Mouse (Mus musculus): ENCODE data around the gene Brf1. TPM values are rescaled to one million over a fixed set of nuclear protein-coding genes. Genes with fewer than 3 reads are reported as not detected.

The Brf1 gene
- polyA plus RNA-seq, 1 experiment from 2014 or later, result 53.8 TPM

DNA sequence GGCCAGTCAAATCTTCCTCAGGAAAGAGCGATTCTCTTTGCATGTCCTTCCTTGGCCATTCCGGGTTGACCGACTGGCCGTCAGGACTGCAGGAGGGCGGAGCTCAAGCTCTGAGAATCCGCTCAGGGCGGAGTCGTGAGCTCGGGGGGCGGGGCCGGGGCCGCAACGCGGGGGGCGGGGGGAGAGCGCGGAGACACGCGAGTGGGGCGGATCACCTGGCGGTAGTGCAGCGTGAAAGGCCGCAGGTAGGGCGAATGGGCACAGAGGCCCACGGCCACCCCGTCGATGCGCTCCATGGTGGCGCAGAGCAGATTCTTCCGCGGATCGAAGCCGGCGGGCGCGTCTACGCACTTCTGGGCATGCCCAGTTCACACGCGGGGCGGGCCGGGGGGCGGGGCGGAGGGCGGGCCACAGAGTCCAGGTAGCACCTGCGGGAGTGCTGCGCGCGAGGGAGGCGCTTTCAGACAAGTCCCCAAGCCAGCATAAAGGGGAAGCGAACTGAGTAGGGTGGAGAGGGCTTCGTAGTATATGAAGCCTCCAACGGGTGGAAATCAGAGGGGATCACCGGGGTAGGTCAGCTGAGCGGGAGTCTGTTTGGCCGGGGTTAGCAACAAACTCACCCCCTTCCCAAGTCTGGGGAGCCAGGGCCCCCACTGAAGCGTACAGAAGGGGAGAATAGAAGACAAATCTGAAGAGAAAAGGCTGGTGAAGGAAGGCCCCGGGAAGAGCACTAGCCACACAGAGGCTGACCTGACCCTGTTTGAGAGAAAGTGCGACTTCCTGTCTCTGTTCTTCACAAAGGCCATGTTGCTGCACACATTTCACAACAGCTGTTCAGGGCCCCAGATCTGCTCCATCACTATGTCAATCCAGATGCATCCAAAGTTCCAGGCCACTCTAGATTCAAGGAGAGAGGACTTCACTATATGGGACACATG lies 58.5 kb downstream of the Brf1 start, which contains the start of gene Nudt14:
TSS of gene Nudt14 (minus strand) at position 349 of the 938 bp plus-strand sequence.
- no peaks in the 10 kb centered on the region for H3K27me3 ChIP-seq (replicated peaks; ENCODE audit: control insufficient read depth, insufficient read depth, low read length)
- peaks cover 13% of the 10 kb centered on the region for H3K4me1 ChIP-seq (replicated peaks; ENCODE audit: control insufficient read depth, insufficient read depth, low read length)
- 1% methylated on average over 56 of the region's 58 CpGs for WGBS

DNA sequence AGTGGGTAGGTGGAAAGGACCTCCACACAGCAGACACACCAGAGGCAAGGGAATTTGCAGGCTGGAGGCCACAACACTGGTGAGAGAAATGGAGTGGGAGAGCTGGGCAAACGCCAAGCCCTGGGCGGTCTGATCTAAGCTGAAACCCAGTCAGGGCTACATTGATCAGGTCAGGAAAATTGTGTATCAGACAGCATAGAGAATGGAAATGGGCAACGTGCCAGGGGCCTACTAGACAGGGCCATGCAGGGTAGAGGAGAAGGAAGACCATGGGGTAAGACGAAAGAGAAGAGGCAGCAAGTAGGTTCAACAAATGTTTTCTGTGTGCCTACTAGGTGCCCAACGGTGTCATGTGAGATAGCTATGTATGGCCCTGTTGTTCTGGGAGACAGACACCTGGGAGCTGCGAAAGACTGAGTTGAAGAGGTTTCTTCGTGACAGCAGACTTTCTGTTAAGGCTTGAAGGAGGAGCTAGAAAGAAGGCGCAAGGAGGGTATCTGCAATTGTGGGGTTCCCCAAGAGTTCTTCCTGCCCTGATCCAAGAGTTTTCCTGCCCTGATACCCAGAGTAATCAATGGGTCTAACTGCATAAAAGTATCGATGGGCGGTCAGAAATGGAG lies 59.2 kb downstream of the Brf1 start:
- Histone ChIP-seq H3K36me3 (ENCODE audit: control insufficient read depth, insufficient read depth, low read length) (no peaks in the 10 kb centered on the region), H3K4me2 (ENCODE audit: low read length) (peak overlapping the region; percentile 75), H3K4me3 (ENCODE audit: low read depth, low read length) (peak overlapping the region; percentile 74), H3K4me1 (replicated peaks; ENCODE audit: control insufficient read depth, insufficient read depth, low read length) (peaks cover 13% of the 10 kb centered on the region), H3K27me3 (replicated peaks; ENCODE audit: control insufficient read depth, insufficient read depth, low read length) (no peaks in the 10 kb centered on the region), H3K9me3 (ENCODE audit: control insufficient read depth, low read length) (no peaks in the 10 kb centered on the region), H3K9ac (ENCODE audit: low read length) (peak overlapping the region; percentile 60), H3K27ac (ENCODE audit: low read depth) (peak overlapping the region; percentile 79; the same call in 1 of the 2 replicates)
- ATAC-seq (replicated peaks; ENCODE audit: low FRiP score, low TSS enrichment, low read depth) (no peak; the same call in 1 of the 2 replicates), DNase-seq (ENCODE audit: low spot score) (no peak)
- 41% methylated on average over 10 of the region's 10 CpGs for WGBS

More for the DNA sequence above, 58.5 kb downstream of the Brf1 start, which contains the start of gene Nudt14:
- Histone ChIP-seq H3K9ac (ENCODE audit: low read length) (peak within 1 kb of the TSS; percentile 60), H3K36me3 (ENCODE audit: control insufficient read depth, insufficient read depth, low read length) (no peaks in the 10 kb centered on the region), H3K4me2 (ENCODE audit: low read length) (peak within 1 kb of the TSS; percentile 75), H3K27ac (ENCODE audit: low read depth) (peak within 1 kb of the TSS; percentile 79), H3K4me3 (ENCODE audit: low read depth, low read length) (peak within 1 kb of the TSS; percentile 74), H3K9me3 (ENCODE audit: control insufficient read depth, low read length) (no peaks in the 10 kb centered on the region)
- ATAC-seq (replicated peaks; ENCODE audit: low FRiP score, low TSS enrichment, low read depth), result peak; percentile 80
- DNase-seq (ENCODE audit: low spot score), result peak; percentile 90

DNA sequence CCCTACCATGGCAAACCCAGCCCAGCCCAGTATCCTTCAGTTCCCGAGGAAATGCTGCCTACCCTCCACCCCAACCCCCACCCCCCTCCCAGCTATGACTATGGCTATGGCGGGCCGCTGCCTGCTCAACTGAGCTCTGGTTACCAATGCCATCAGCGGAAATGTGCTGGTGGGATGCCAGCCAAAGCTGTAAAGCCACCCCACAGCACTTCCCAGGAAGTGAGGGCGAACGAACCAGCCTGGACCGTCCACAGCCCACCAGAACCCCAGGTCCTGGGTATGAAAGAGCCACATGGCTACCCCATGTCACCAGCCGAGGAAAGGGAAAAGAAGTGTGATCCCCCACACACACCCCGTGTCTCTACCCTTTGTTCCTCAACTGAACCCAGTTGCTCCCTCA lies 59.8 kb downstream of the Brf1 start:
- H3K4me3 ChIP-seq (ENCODE audit: low read depth, low read length), result no peak overlapping the region
- WGBS, result 79% methylated on average over 9 of the region's 9 CpGs
- no peak overlapping the region for H3K9ac ChIP-seq (ENCODE audit: low read length)

DNA sequence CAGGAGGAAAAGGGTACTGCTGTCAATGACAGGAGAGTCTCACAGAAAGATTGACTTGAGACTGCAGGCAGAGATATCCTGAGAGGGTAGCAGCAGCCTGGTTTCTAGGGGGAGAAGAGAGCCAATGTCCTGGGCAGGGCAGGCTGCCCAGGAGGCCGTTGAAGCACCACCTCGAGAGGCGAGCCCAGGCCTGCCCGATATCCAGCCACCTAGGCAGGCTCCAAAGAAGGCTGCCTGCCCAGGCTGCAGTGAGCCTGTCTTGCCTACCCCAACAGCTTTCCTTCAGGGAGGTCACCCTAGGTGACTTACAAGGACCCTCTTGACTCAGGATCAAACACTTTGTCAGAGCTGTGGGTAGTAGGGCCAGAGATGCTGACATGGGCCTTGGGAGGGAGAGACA lies 60.3 kb downstream of the Brf1 start:
- Histone ChIP-seq H3K27ac (ENCODE audit: low read depth) (no peak overlapping the region), H3K36me3 (ENCODE audit: control insufficient read depth, insufficient read depth, low read length) (no peaks in the 10 kb centered on the region), H3K27me3 (replicated peaks; ENCODE audit: control insufficient read depth, insufficient read depth, low read length) (no peaks in the 10 kb centered on the region), H3K9ac (ENCODE audit: low read length) (no peak overlapping the region), H3K4me2 (ENCODE audit: low read length) (no peak overlapping the region), H3K4me1 (replicated peaks; ENCODE audit: control insufficient read depth, insufficient read depth, low read length) (peaks cover 13% of the 10 kb centered on the region), H3K9me3 (ENCODE audit: control insufficient read depth, low read length) (no peaks in the 10 kb centered on the region), H3K4me3 (ENCODE audit: low read depth, low read length) (no peak overlapping the region)
- 87% methylated on average over 4 of the region's 4 CpGs for WGBS
- DNase-seq (ENCODE audit: low spot score) (no peak), ATAC-seq (replicated peaks; ENCODE audit: low FRiP score, low TSS enrichment, low read depth) (no peak)

More for the DNA sequence above, 59.8 kb downstream of the Brf1 start:
- ATAC-seq (replicated peaks; ENCODE audit: low FRiP score, low TSS enrichment, low read depth) (no peak), DNase-seq (ENCODE audit: low spot score) (no peak)
- Histone ChIP-seq H3K27ac (ENCODE audit: low read depth) (no peak overlapping the region), H3K4me1 (replicated peaks; ENCODE audit: control insufficient read depth, insufficient read depth, low read length) (peaks cover 13% of the 10 kb centered on the region), H3K4me2 (ENCODE audit: low read length) (peak overlapping the region; percentile 75; the same call in 1 of the 2 replicates), H3K27me3 (replicated peaks; ENCODE audit: control insufficient read depth, insufficient read depth, low read length) (no peaks in the 10 kb centered on the region), H3K9me3 (ENCODE audit: control insufficient read depth, low read length) (no peaks in the 10 kb centered on the region), H3K36me3 (ENCODE audit: control insufficient read depth, insufficient read depth, low read length) (no peaks in the 10 kb centered on the region)

DNA sequence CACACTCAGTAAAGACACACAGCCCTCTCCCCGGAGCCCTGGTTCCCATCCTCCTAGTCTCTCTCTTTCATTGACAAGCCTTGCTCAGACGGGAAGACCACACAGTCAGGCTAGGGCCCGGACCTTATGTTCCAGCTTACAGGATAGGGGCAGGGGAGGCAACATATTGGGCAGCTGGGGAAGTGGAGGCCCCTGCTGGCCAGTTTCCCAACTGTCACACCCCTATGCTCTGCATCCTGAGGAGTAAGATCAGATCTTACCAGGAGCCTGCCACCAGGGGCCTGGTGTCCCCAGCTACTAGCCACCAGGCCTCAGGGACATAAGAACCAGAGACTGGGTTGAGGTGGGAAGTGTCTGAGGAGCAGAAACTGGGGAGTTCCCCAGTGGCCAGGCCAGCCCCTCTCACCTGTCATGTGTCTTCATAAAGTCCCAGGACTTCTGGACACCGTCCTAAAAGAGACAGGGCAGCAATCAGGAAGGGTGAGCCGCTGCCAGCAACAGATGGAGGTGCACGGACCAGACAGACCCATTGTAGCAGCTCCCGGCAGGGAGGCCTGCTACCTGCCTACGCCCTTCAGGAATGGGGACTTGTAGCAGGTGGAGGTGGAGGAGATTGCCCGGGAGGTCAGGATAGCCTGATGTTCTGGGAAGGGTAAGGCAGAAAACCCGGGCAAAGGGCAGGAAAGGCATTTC lies 61.5 kb downstream of the Brf1 start:
- WGBS, result 54% methylated on average over 10 of the region's 10 CpGs
- DNase-seq (ENCODE audit: low spot score), result no peak
- Histone ChIP-seq H3K27me3 (replicated peaks; ENCODE audit: control insufficient read depth, insufficient read depth, low read length) (no peaks in the 10 kb centered on the region), H3K4me3 (ENCODE audit: low read depth, low read length) (no peak overlapping the region), H3K27ac (ENCODE audit: low read depth) (no peak overlapping the region), H3K36me3 (ENCODE audit: control insufficient read depth, insufficient read depth, low read length) (no peaks in the 10 kb centered on the region), H3K4me2 (ENCODE audit: low read length) (no peak overlapping the region), H3K9me3 (ENCODE audit: control insufficient read depth, low read length) (no peaks in the 10 kb centered on the region), H3K9ac (ENCODE audit: low read length) (no peak overlapping the region), H3K4me1 (replicated peaks; ENCODE audit: control insufficient read depth, insufficient read depth, low read length) (peaks cover 13% of the 10 kb centered on the region)
- no peak for ATAC-seq (replicated peaks; ENCODE audit: low FRiP score, low TSS enrichment, low read depth)

DNA sequence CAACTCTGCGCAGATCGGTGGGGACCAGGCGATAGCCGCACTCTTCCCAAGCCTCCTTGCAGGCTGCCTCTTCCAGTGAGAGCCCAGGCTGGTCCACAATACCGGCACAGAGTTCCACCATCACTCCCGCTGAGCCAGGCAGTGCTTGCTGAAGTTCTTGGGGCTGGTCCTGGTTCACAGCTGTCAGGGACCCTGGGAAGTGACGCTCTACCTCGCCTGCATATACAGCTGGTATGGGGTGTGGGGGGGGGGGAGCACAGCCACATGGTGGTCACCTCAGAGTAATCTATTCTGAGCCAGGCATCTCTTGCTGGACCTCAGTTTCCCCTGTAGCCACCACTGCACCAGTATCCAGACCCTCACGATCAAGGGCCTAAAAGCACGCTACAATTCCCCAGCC lies 62.1 kb downstream of the Brf1 start:
- 0 out of 2 replicates have a peak overlapping the region, but pooled peaks have one; percentile 13 for H3K9ac ChIP-seq (ENCODE audit: low read length)
- no peak for ATAC-seq (replicated peaks; ENCODE audit: low FRiP score, low TSS enrichment, low read depth)
- WGBS, result 77% methylated on average over 10 of the region's 10 CpGs

DNA sequence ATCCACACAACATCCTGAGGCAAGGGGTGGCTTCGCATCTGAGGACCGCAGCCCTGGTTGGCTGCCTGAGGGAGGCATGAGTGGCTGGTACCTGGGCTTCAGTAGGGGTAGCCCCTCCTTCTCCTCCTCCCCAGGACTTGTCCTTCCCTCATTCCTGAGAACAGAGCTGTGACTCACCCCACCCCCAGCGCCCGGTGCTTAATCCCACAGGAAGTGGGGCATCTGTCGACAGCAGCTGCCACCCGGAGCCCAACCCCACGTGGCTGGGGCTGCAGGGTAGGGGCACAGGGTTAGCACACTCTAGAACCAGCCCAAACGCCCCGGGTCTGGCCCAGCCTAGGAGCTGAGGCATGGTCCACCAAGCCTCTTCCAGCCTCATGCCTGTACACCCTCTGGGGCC lies 62.6 kb downstream of the Brf1 start:
- no peak overlapping the region for H3K4me2 ChIP-seq (ENCODE audit: low read length)
- H3K4me1 ChIP-seq (replicated peaks; ENCODE audit: control insufficient read depth, insufficient read depth, low read length), result peaks cover 13% of the 10 kb centered on the region

More for the DNA sequence above, 62.1 kb downstream of the Brf1 start:
- Histone ChIP-seq H3K4me2 (ENCODE audit: low read length) (no peak overlapping the region), H3K27ac (ENCODE audit: low read depth) (no peak overlapping the region), H3K9me3 (ENCODE audit: control insufficient read depth, low read length) (no peaks in the 10 kb centered on the region), H3K4me3 (ENCODE audit: low read depth, low read length) (no peak overlapping the region), H3K27me3 (replicated peaks; ENCODE audit: control insufficient read depth, insufficient read depth, low read length) (no peaks in the 10 kb centered on the region), H3K36me3 (ENCODE audit: control insufficient read depth, insufficient read depth, low read length) (no peaks in the 10 kb centered on the region), H3K4me1 (replicated peaks; ENCODE audit: control insufficient read depth, insufficient read depth, low read length) (peaks cover 13% of the 10 kb centered on the region)
- no peak for DNase-seq (ENCODE audit: low spot score)

DNA sequence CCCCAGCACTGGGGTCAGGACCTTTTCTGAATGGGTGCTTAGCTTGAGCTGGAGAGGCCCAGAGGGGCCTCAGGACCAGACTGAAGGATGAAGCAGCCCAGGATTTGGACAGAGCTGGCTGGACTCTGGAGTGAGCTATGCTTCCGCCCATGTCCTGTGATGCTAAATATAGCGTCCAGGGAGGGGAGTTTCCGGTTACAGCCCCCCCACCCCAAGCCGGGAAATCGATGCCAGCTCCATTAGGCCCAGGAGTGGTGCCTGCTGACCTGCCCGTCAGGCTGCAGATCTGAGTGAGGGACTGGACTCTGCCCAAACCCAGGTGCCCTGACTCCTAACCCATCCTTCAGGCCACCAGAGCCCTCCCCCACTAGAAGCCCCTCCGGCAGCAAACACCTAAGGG lies 67.9 kb downstream of the Brf1 start:
- DNase-seq (ENCODE audit: low spot score) (no peak), ATAC-seq (replicated peaks; ENCODE audit: low FRiP score, low TSS enrichment, low read depth) (no peak)
- no peak overlapping the region for H3K4me3 ChIP-seq (ENCODE audit: low read depth, low read length)
- no peak overlapping the region for H3K27ac ChIP-seq (ENCODE audit: low read depth)
- H3K4me1 ChIP-seq (replicated peaks; ENCODE audit: control insufficient read depth, insufficient read depth, low read length), result peaks cover 9% of the 10 kb centered on the region; the same call in 1 of the 2 replicates
- no peak overlapping the region for H3K4me2 ChIP-seq (ENCODE audit: low read length)
- no peaks in the 10 kb centered on the region for H3K36me3 ChIP-seq (ENCODE audit: control insufficient read depth, insufficient read depth, low read length)
- H3K9me3 ChIP-seq (ENCODE audit: control insufficient read depth, low read length), result no peaks in the 10 kb centered on the region
- 48% methylated on average over 7 of the region's 7 CpGs for WGBS
- H3K27me3 ChIP-seq (replicated peaks; ENCODE audit: control insufficient read depth, insufficient read depth, low read length), result peaks cover 40% of the 10 kb centered on the region
- no peak overlapping the region for H3K9ac ChIP-seq (ENCODE audit: low read length)

More for the DNA sequence above, 62.6 kb downstream of the Brf1 start:
- ATAC-seq (replicated peaks; ENCODE audit: low FRiP score, low TSS enrichment, low read depth) (no peak), DNase-seq (ENCODE audit: low spot score) (no peak)
- no peaks in the 10 kb centered on the region for H3K9me3 ChIP-seq (ENCODE audit: control insufficient read depth, low read length)
- no peak overlapping the region for H3K27ac ChIP-seq (ENCODE audit: low read depth)
- H3K36me3 ChIP-seq (ENCODE audit: control insufficient read depth, insufficient read depth, low read length), result no peaks in the 10 kb centered on the region
- no peak overlapping the region for H3K4me3 ChIP-seq (ENCODE audit: low read depth, low read length)
- H3K9ac ChIP-seq (ENCODE audit: low read length), result no peak overlapping the region
- WGBS, result 42% methylated on average over 9 of the region's 9 CpGs
- no peaks in the 10 kb centered on the region for H3K27me3 ChIP-seq (replicated peaks; ENCODE audit: control insufficient read depth, insufficient read depth, low read length)

Measured in intestine, embryonic 14.5 days (tissue).